Mouse (Mus musculus) brain, embryonic 14.5 days (tissue): ENCODE data around the gene Rnf166.

Source experiments
- CTCF ChIP-seq: fragments of 200-500 bp; IDR thresholded peaks from 2 replicates; pipeline ENCODE4 v1.5.1; 2012; ENCODE audit warnings: inconsistent platforms, mild to moderate bottlenecking, moderate library complexity, borderline replicate concordance; ENCODE audit not compliant: insufficient read depth, insufficient read length; ENCODE audit errors: extremely low read depth
- POLR2A ChIP-seq: fragments of 200-500 bp; IDR thresholded peaks from 2 replicates; pipeline ENCODE4 v1.6.1; 2012; ENCODE audit warnings: mild to moderate bottlenecking, inconsistent platforms, borderline replicate concordance; ENCODE audit not compliant: poor library complexity, insufficient read depth, insufficient read length, severe bottlenecking; ENCODE audit errors: extremely low read depth

DNA sequence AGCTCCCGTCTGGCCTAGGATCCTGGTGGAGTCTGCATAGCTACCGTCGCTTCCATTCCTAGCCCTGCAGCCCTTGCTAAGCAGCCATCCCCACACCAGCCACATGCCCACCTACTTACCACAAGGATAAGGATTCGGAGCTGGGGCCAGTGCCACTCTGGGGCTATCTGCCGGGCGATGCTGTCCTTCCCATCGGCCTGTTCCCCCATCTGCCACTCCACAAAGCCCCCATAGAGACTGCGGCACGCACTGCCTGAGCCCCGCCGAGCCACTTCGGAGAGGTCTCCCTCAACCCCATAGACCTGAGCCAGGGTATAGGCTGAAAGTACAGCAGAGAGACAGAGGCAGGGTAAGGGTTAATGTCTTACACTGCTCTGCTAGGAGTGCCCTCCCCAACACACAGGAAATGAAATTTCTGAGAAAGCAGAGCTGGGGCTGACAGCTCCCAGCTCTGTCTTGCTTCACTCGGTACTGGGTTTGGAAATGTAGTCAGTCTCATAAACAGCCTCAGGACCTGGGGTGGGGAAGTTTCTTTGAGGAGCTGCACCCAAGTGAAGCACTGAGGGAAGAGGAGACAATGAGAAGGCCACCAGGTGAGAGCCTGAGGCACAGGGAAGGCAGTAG, 38.0 kb downstream of the Rnf166 start:
- TF ChIP-seq CTCF (no peak), POLR2A (no peak)
